Mouse (Mus musculus) cerebellum, adult 2 months (tissue): ENCODE results near the gene Gm1673.

Source experiments
- CTCF ChIP-seq: fragments of 200-500 bp; IDR thresholded peaks from 2 replicates; pipeline ENCODE4 v1.5.1; 2011; ENCODE audit warnings: low read depth, mild to moderate bottlenecking, control low read depth, low read length, moderate library complexity, borderline replicate concordance; ENCODE audit not compliant: insufficient read depth
- POLR2A ChIP-seq: fragments of 200-500 bp; IDR thresholded peaks from 2 replicates; pipeline ENCODE4 v1.6.1; 2011; ENCODE audit warnings: low read length, control low read depth, borderline replicate concordance; ENCODE audit not compliant: insufficient read depth

DNA sequence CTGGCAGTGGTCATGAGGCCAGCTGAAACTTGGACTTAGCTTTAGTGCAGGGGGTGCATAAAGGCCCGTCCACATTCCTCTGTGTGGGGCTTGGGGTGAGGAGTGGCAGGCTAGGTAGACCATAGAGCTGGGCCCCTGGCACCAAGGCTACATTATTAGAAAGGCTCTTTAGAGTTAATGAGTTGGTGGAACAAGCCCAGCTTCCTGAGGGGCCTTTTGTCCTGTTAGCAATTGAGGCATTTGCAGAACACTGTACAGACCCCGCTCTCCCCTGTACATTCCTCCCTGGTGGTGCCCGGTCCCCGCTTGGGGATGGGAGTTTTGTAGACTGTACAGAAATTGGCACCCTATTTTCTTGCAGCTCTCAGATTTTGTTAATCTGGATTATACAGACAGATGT lies 19.4 kb downstream of the Gm1673 start:
- TF ChIP-seq CTCF = no peak
- no peak for TF ChIP-seq POLR2A
